Mouse (Mus musculus): Measurements from ENCODE around the gene Grik5. TPM values are rescaled to one million over a fixed set of nuclear protein-coding genes. Genes with fewer than 3 reads are reported as not detected.

Gene Grik5
- polyA plus RNA-seq, 1 experiment from 2014 or later = 6.0 TPM

DNA sequence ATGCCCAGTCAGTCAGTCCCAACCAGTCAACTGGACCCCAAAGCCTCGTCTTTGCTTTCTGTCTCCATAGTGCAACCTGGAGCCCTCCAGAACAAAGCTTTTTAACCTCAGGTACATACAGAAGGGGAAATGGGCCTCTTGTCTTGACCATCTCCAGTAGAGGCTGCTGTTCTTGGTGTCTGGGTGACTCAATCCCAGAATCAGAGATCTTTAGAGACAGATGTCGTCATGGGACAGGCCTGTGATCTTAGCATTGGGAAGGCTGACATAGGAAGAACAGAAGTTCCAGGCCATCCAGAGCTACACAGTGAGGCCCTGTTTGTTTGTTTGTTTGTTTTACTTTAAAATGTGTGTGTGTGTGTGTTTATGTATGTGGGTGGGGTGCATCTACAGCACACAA, 107.9 kb downstream of the Grik5 start:
- WGBS = 61% methylated on average over 2 of the region's 2 CpGs
- no peak for ATAC-seq (ENCODE audit: insufficient number of reproducible peaks, low FRiP score, low TSS enrichment, low read depth)

More for the DNA sequence above, 107.9 kb downstream of the Grik5 start:
- Histone ChIP-seq H3K9ac (no peak overlapping the region), H3K4me3 (replicated peaks) (no peak overlapping the region), H3K4me2 (replicated peaks) (no peak overlapping the region), H3K27me3 (no peaks in the 10 kb centered on the region), H3K27ac (replicated peaks) (no peak overlapping the region), H3K9me3 (replicated peaks) (no peaks in the 10 kb centered on the region), H3K4me1 (no peaks in the 10 kb centered on the region), H3K36me3 (peaks cover under 1% of the 10 kb centered on the region; the same call in 1 of the 2 replicates)

Small RNA genes within 50 kb of the gene (microRNA-seq; reads per million reads assigned to microRNA genes)
- gene Mir6537 (ENCODE audit: borderline number of aligned reads) (not detected), gene Mir7046 (ENCODE audit: borderline number of aligned reads) (not detected), gene Mir7047 (ENCODE audit: borderline number of aligned reads) (not detected)

Other genes starting within 250 kb of the Grik5 start
- gene Gm9844, start 210.1 kb downstream of the Grik5 start, polyA plus RNA-seq (2015; fragmentation: Nextera tagmentation; extraction: Ambion mirVana) = 8.1 and 21.7 TPM in 2 replicates
- gene Lypd4, start 202.4 kb downstream of the Grik5 start, polyA plus RNA-seq (2015; fragmentation: Nextera tagmentation; extraction: Ambion mirVana) = not detected in 2 replicates
- gene Dmrtc2, start 202.3 kb downstream of the Grik5 start, polyA plus RNA-seq (2015; fragmentation: Nextera tagmentation; extraction: Ambion mirVana) = 0.09 TPM in 1 of 2 replicates, not detected in the other
- gene Rps19, start 188.0 kb downstream of the Grik5 start, polyA plus RNA-seq (2015; fragmentation: Nextera tagmentation; extraction: Ambion mirVana) = 2,979 and 3,008 TPM in 2 replicates
- gene Cd79a, start 175.0 kb downstream of the Grik5 start, polyA plus RNA-seq (2015; fragmentation: Nextera tagmentation; extraction: Ambion mirVana) = 0.59 and 0.69 TPM in 2 replicates
- gene Arhgef1, start 169.4 kb downstream of the Grik5 start, polyA plus RNA-seq (2015; fragmentation: Nextera tagmentation; extraction: Ambion mirVana) = 121 and 126 TPM in 2 replicates
- gene Gm4881, start 127.9 kb downstream of the Grik5 start, polyA plus RNA-seq (2015; fragmentation: Nextera tagmentation; extraction: Ambion mirVana) = not detected in 2 replicates
- gene Rabac1, start 99.6 kb downstream of the Grik5 start, polyA plus RNA-seq (2015; fragmentation: Nextera tagmentation; extraction: Ambion mirVana) = 211 and 215 TPM in 2 replicates
- gene Atp1a3, start 66.4 kb downstream of the Grik5 start, polyA plus RNA-seq (2015; fragmentation: Nextera tagmentation; extraction: Ambion mirVana) = 1.5 and 2.0 TPM in 2 replicates
- gene Zfp574, start 221 bp upstream of the Grik5 start, polyA plus RNA-seq (2015; fragmentation: Nextera tagmentation; extraction: Ambion mirVana) = 31.7 and 35.8 TPM in 2 replicates
- 1.1 and 2.0 TPM in 2 replicates for gene Pou2f2, start 107.4 kb upstream of the Grik5 start, polyA plus RNA-seq (2015; fragmentation: Nextera tagmentation; extraction: Ambion mirVana)
- 13.2 and 14.7 TPM in 2 replicates for gene Dedd2, start 148.3 kb upstream of the Grik5 start, polyA plus RNA-seq (2015; fragmentation: Nextera tagmentation; extraction: Ambion mirVana)
- gene Zfp526, start 149.1 kb upstream of the Grik5 start, polyA plus RNA-seq (2015; fragmentation: Nextera tagmentation; extraction: Ambion mirVana) = 3.3 TPM in 2 replicates
- 11.5 and 13.0 TPM in 2 replicates for gene Gsk3a, start 165.5 kb upstream of the Grik5 start, polyA plus RNA-seq (2015; fragmentation: Nextera tagmentation; extraction: Ambion mirVana)
- gene Erf, start 178.4 kb upstream of the Grik5 start, polyA plus RNA-seq (2015; fragmentation: Nextera tagmentation; extraction: Ambion mirVana) = 21.0 and 22.1 TPM in 2 replicates
- gene Cic, start 195.4 kb upstream of the Grik5 start, polyA plus RNA-seq (2015; fragmentation: Nextera tagmentation; extraction: Ambion mirVana) = 46.3 and 50.6 TPM in 2 replicates
- 213 and 216 TPM in 2 replicates for gene Pafah1b3, start 225.6 kb upstream of the Grik5 start, polyA plus RNA-seq (2015; fragmentation: Nextera tagmentation; extraction: Ambion mirVana)
- 0.49 and 0.65 TPM in 2 replicates for gene Prr19, start 229.1 kb upstream of the Grik5 start, polyA plus RNA-seq (2015; fragmentation: Nextera tagmentation; extraction: Ambion mirVana)
- gene Tmem145, start 233.8 kb upstream of the Grik5 start, polyA plus RNA-seq (2015; fragmentation: Nextera tagmentation; extraction: Ambion mirVana) = 1.2 and 1.8 TPM in 2 replicates
- 16.4 and 17.3 TPM in 2 replicates for gene Megf8, start 244.8 kb upstream of the Grik5 start, polyA plus RNA-seq (2015; fragmentation: Nextera tagmentation; extraction: Ambion mirVana)

All from embryonic facial prominence, embryonic 15.5 days (tissue).